Mouse (Mus musculus): Measurements from ENCODE around the gene Olfr671.

- TF ChIP-seq CTCF (IDR thresholded peaks at IDR 0.05; ENCODE audit: extremely low read depth, insufficient read length, insufficient replicate concordance, low read depth, low read length) (no peak), POLR2A (IDR thresholded peaks at IDR 0.05; ENCODE audit: low read depth, low read length) (no peak)
Observed at GRCm38 (mm10) chr7:104979026-104979425, at the start of gene Olfr671.
